Mouse (Mus musculus) myocyte (in vitro differentiated cells): ENCODE results near the gene Rdh12.

Experiments used
- CEBPB ChIP-seq: IDR thresholded peaks from 2 replicates; pipeline ENCODE4 v1.6.1; 2011; ENCODE audit warnings: mild to moderate bottlenecking, moderate library complexity; ENCODE audit not compliant: poor library complexity, insufficient read depth, severe bottlenecking
- E2F4 ChIP-seq: IDR thresholded peaks from one replicate; pipeline ENCODE4 v1.6.1; 2011; ENCODE audit warnings: mild to moderate bottlenecking, control low read depth, moderate library complexity; ENCODE audit not compliant: insufficient read depth
- MAX ChIP-seq: IDR thresholded peaks from one replicate; pipeline ENCODE4 v1.6.1; 2011; ENCODE audit warnings: low read depth, mild to moderate bottlenecking, control low read depth
- MYOD1 ChIP-seq, 3 experiments: IDR thresholded peaks; one replicate each; pipeline ENCODE4 v1.6.1; 2011; ENCODE audit warnings: control low read depth in 2 of 3, low read depth in 2 of 3, mild to moderate bottlenecking in 2 of 3, moderate library complexity in 1 of 3; ENCODE audit not compliant: insufficient read length in 2 of 3, control insufficient read depth in 1 of 3
- MYOG ChIP-seq, 3 experiments: IDR thresholded peaks; one replicate each; pipeline ENCODE4 v1.6.1; 2011; ENCODE audit warnings: control low read depth in 2 of 3, low read depth in 2 of 3, mild to moderate bottlenecking in 2 of 3; ENCODE audit not compliant: insufficient read length in 2 of 3, control insufficient read depth in 1 of 3, insufficient read depth in 1 of 3
- POLR2A ChIP-seq: IDR thresholded peaks from one replicate; pipeline ENCODE4 v1.6.1; 2011; ENCODE audit warnings: low read depth, mild to moderate bottlenecking, control low read depth, moderate library complexity; ENCODE audit not compliant: insufficient read length
- POLR2AphosphoS2 ChIP-seq: IDR thresholded peaks from one replicate; pipeline ENCODE4 v1.6.1; 2011; ENCODE audit warnings: low read depth, control low read depth; ENCODE audit not compliant: insufficient read length
- REST ChIP-seq: IDR thresholded peaks from one replicate; pipeline ENCODE4 v1.6.1; 2011; ENCODE audit warnings: mild to moderate bottlenecking, control low read depth, moderate library complexity; ENCODE audit not compliant: insufficient read depth, insufficient read length
- USF1 ChIP-seq: IDR thresholded peaks from one replicate; pipeline ENCODE4 v1.6.1; 2011; ENCODE audit warnings: low read depth, mild to moderate bottlenecking, control low read depth, moderate library complexity

DNA sequence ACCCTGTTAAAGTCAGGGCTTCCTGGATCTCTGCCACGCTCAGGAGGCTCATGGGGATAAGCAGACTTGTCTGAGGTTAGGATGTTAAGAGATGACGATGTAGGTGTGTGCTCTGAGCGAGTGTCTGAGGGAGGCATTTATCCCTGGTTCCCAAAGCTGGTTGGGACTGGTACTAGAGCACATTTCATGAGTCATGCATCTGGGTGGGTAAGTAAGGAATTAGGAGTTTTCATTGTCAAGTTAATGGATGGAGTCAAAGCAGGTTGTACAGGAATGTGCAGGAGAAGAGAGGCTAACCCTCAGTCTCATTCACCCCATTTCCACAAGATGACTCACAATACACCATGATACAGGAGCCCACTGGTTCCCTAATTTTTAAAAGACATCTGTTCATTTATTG, 39.4 kb downstream of the Rdh12 start:
- TF ChIP-seq REST (no peak), POLR2A (no peak), E2F4 (no peak), POLR2AphosphoS2 (no peak), MYOG (IDR thresholded peaks at IDR 0.05; ENCODE audit: control insufficient read depth in 1 of 3, insufficient read depth in 1 of 3, insufficient read length in 2 of 3, low read depth in 2 of 3) (no peak), USF1 (no peak), MYOD1 (IDR thresholded peaks at IDR 0.05; ENCODE audit: control insufficient read depth in 1 of 3, insufficient read length in 2 of 3, low read depth in 2 of 3) (no peak), MAX (no peak), CEBPB (no peak)
